Mouse (Mus musculus) stomach, postnatal 0 days (tissue): ENCODE measurements at regions not wholly inside any gene's neighbourhood (a gene's known extent, or its start where the extent isn't known, plus 50 kb on each side); places are given as distances from the start of the nearest gene placed in this dataset.

ENCODE experiments used
- CTCF ChIP-seq: IDR thresholded peaks from 2 replicates; pipeline ENCODE4 v1.5.1; 2016; ENCODE audit warnings: antibody characterized with exemption, low read depth, mild to moderate bottlenecking, moderate library complexity
- EP300 ChIP-seq: optimal IDR thresholded peaks from 2 replicates; pipeline ENCODE3; 2016; ENCODE audit warnings: antibody characterized with exemption

- TF ChIP-seq CTCF (no peak), EP300 (no peak)
Observed at GRCm38 (mm10) chr2:83165853-83166252, 222.4 kb downstream of the Fsip2 start.
